Comparison of ENCODE assay signal across 8 mouse cellular contexts in the genomic region with DNA sequence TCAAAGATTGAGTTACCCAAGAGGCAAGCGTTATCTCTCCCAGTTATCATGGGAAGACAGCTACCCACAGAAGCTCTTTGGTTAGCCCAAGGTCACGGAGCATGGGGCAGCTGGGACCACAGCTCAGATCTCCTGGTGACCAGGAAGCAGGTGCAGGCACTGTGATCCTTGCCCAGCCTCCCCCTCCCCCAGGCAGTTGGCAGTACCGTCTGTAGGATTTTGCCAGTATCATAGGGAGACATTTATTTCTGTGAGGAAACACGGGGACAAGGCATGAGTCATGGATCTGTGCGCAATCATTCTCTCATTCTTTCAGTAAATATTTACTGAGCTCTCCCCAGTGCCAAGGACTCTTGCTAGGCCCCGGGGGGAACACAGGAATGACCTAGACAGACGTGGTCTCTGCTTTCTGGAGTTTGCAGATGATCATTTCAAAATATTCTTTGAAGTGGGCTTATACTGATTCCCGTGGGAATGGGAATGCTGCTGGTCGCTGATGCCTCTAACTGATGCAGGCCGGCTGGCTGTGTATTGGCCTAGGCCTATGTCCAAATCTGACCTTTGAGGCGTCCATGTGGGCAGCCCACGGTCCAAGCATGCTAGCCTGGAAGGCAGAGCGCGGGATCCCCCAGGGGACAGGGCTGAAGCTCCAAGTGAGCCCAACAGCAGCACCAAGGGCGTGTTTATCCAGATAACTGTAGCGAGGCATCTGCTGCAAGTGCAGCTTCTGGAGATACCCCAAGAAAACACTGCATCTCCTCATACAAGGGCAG. TPM values are rescaled to one million over a fixed set of nuclear protein-coding genes. Genes with fewer than 3 reads are reported as not detected.
DNase-seq lines count a peak whose midpoint lies in the region; ATAC-seq lines count a peak whose summit lies in the region.

No protein-coding gene starts in this region.

- peak; percentile 53 to 60 for DNase-seq in left cerebral cortex, adult 18-20 months (ENCODE audit: low spot score in 2 of 2)
- DNase-seq in left cerebral cortex, adult 11 months (ENCODE audit: low spot score), result no peak
- DNase-seq in heart, adult 8-10 months (ENCODE audit: low spot score), result peak; percentile 67
- DNase-seq in kidney, postnatal 36 days, result peak; percentile 26 to 34
- DNase-seq in lung, postnatal 10 days, result peak; percentile 80
- peak; percentile 57 for DNase-seq in testis, postnatal 10 days (ENCODE audit: low spot score)
- DNase-seq in embryo, embryonic 11 days, result no peak

- ATAC-seq in cerebellum, adult (ENCODE audit: insufficient number of reproducible peaks, low FRiP score, low TSS enrichment), result peak; percentile 76

RNA-seq across cellular contexts. Expression of a gene that starts 59.1 kb away (rescaled TPM):
- total RNA-seq in left cerebral cortex, adult 18-20 months (2021), result 10 to 100 TPM; 17.5 to 18.1 TPM
- total RNA-seq in heart, adult 8-10 months (2022), result 10 to 100 TPM; 12.6 to 14.0 (median 13.2) TPM

Comparison
In these comparisons a context has a peak if more than half of its experiments do, and no peak if none do; other contexts are left out.
1. DNase-seq: peak in left cerebral cortex, adult 18-20 months (2 of 2), heart, adult 8-10 months (single experiment), kidney, postnatal 36 days (2 of 2), lung, postnatal 10 days (single experiment) and testis, postnatal 10 days (single experiment); none in left cerebral cortex, adult 11 months (single experiment) and embryo, embryonic 11 days (single experiment).